Mouse (Mus musculus): ENCODE measurements around the gene Maea. TPM values are rescaled to one million over a fixed set of nuclear protein-coding genes. Genes with fewer than 3 reads are reported as not detected.
"Not testable (repeated sequence)": the region's sequence is repeated elsewhere in the genome, so short reads cannot be mapped to it uniquely, and the experiment has no call there.

Maea gene
- polyA plus RNA-seq, 1 experiment from 2014 or later: 54.9 TPM

DNA sequence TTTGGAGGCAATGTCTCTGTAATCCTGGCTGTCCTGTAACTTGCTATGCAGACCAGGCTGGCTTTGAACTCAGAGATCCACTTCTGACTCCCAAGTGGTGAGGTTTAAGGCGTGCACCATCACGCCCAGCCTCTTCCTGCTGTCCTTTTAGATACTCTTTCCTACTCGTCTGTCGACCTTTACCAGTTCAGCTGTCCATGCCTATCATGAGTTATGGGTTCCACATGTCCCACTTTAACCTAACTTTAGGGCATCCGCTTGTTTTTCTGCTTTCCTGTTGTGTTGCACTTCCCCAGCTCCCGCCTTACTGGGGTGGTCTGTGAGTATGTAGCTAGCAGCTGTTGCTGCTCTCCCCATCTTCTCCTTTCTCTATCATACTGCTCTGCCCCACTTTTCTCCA, 5.9 kb downstream of the Maea start:
- no peaks in the 10 kb centered on the region for H3K27me3 ChIP-seq
- no peak overlapping the region for H3K4me3 ChIP-seq (replicated peaks)
- H3K9ac ChIP-seq: no peak overlapping the region
- WGBS (ENCODE audit: insufficient replicate concordance): 69% methylated on average over 6 of the region's 6 CpGs
- peaks cover 80% of the 10 kb centered on the region for H3K4me1 ChIP-seq (replicated peaks)
- peaks cover 9% of the 10 kb centered on the region; the same call in 1 of the 2 replicates for H3K36me3 ChIP-seq
- H3K4me2 ChIP-seq: no peak overlapping the region
- no peak for DNase-seq
- ATAC-seq (ENCODE audit: low read depth): no peak
- H3K27ac ChIP-seq: no peak overlapping the region
- no peaks in the 10 kb centered on the region for H3K9me3 ChIP-seq (replicated peaks)

DNA sequence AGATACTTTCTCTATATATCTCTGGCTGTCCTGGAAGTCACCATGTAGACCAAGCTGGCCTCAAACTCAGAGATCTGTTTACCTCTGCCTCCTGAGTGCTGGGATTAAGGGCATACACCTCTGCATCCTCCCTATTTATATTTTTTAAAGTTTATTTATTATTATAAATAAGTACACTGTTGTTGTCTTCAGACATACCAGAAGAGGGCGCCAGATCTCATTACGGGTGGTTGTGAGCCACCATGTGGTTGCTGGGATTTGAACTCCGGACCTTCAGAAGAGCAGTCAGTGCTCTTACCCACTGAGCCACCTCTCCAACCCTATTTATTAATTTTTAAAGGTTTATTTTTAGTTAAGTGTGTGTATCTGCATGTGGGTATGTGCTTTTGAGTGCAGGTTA, 6.9 kb downstream of the Maea start:
- H3K9ac ChIP-seq; ATAC-seq (ENCODE audit: low read depth); H3K4me2 ChIP-seq; H3K9me3 ChIP-seq (replicated peaks); H3K4me3 ChIP-seq (replicated peaks); H3K27ac ChIP-seq; H3K27me3 ChIP-seq; DNase-seq; H3K36me3 ChIP-seq: not testable (repeated sequence)
- peaks cover 77% of the 10 kb centered on the region for H3K4me1 ChIP-seq (replicated peaks)
- 58% methylated on average over 3 of the region's 3 CpGs for WGBS (ENCODE audit: insufficient replicate concordance)

DNA sequence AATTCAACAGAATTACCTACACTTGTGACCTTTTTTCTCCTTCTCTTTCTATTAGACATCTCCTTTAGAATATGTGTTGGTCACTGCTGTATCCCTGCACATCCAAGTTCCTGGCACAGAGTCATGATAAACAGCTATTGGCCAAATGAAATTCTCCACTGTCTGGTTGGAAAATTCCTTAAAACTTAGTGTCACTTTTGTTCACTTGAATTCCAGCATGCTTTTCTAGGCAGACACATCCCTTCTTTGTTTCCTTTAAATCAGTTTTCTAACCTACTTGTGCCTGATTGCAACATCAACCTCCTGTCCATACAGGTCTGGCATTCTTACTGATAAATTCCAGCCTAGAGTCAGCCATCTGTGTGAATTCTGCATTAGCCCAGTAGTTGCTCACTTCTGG, 7.5 kb downstream of the Maea start:
- Histone ChIP-seq H3K4me3 (replicated peaks) (no peak overlapping the region), H3K4me1 (replicated peaks) (peaks cover 77% of the 10 kb centered on the region), H3K4me2 (no peak overlapping the region), H3K27me3 (no peaks in the 10 kb centered on the region), H3K27ac (no peak overlapping the region), H3K36me3 (peaks cover 9% of the 10 kb centered on the region; the same call in 1 of the 2 replicates), H3K9ac (no peak overlapping the region), H3K9me3 (replicated peaks) (no peaks in the 10 kb centered on the region)
- DNase-seq (no peak), ATAC-seq (ENCODE audit: low read depth) (no peak)

DNA sequence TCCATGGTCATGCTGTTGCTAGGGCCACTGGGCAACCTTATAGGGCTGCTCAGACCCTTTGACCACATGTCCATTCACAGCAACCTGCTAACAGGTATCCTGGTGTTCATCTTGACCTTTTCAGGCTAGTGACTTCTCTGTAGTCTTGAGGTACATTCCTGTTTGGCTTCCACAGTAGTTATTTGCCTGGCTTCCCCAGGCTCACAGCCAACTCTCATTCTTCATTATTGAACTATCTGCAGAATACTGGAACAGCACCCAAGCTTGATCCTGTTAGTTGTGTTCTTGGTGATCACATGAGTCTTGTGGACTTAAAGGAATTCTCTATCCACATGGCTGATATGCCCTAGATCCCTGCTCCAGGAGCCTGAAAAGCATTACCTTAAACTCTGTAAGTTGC, 8.3 kb downstream of the Maea start:
- H3K27me3 ChIP-seq: no peaks in the 10 kb centered on the region
- H3K9me3 ChIP-seq (replicated peaks): no peaks in the 10 kb centered on the region
- H3K9ac ChIP-seq: no peak overlapping the region
- peaks cover 71% of the 10 kb centered on the region for H3K4me1 ChIP-seq (replicated peaks)
- peak overlapping the region; percentile 47; the same call in 1 of the 2 replicates for H3K27ac ChIP-seq
- DNase-seq: no peak
- no peak overlapping the region for H3K4me3 ChIP-seq (replicated peaks)
- H3K36me3 ChIP-seq: peaks cover 9% of the 10 kb centered on the region; the same call in 1 of the 2 replicates
- ATAC-seq (ENCODE audit: low read depth): no peak
- H3K4me2 ChIP-seq: peak overlapping the region; percentile 6; the same call in 1 of the 2 replicates

DNA sequence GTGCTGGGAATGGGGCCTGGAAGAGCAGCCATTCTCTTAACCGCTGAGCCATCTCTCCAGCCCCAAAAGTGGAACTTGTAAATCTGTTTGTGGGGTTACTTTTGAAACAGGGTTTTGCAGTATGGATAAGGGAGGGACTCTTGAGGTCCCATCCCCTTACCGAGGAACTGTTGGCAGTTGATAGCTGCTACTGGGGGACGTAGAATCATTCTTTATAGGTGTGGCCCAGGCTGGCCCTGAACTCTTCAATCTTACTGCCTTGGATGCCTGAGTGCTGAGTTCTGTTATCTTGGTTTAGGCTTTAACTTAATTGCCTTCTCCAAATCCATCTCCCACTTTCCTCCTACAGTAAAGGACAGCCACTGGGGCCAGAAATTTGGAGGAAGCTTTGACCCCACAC, 8.8 kb downstream of the Maea start:
- H3K4me1 ChIP-seq (replicated peaks): peaks cover 71% of the 10 kb centered on the region
- peaks cover 5% of the 10 kb centered on the region; the same call in 1 of the 2 replicates for H3K36me3 ChIP-seq
- WGBS (ENCODE audit: insufficient replicate concordance): 29% methylated on average over 3 of the region's 3 CpGs
- H3K27me3 ChIP-seq: no peaks in the 10 kb centered on the region
- H3K4me3 ChIP-seq (replicated peaks): no peak overlapping the region
- DNase-seq (peak; percentile 26), ATAC-seq (ENCODE audit: low read depth) (peak; percentile 97)
- no peaks in the 10 kb centered on the region for H3K9me3 ChIP-seq (replicated peaks)
- H3K27ac ChIP-seq: peak overlapping the region; percentile 5; the same call in 1 of the 2 replicates
- H3K9ac ChIP-seq: no peak overlapping the region
- H3K4me2 ChIP-seq: peak overlapping the region; percentile 6; the same call in 1 of the 2 replicates

DNA sequence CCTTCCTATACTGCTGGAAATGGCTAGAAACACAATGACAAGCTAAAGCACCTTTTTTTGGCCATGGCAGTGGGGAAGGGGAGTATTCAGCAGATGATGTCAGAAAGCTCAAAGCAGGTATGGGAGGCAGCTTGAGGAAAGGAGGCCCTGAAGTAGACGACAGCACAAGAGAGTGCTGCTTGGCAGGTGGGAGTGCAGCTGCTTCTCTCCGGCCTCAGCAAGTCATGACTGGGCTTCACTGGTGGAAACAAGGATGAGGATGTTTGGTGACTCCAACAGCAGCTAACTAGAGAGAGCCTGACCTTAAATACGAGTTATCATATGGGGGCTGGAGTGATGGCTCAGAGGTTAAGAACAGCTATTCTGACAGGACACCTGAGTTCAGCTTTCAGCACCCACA, 12.3 kb downstream of the Maea start:
- Histone ChIP-seq H3K9ac (peak overlapping the region; percentile 7; the same call in 1 of the 2 replicates), H3K4me3 (replicated peaks) (no peak overlapping the region), H3K9me3 (replicated peaks) (no peaks in the 10 kb centered on the region), H3K27me3 (no peaks in the 10 kb centered on the region), H3K36me3 (no peaks in the 10 kb centered on the region), H3K4me1 (replicated peaks) (peaks cover 63% of the 10 kb centered on the region), H3K27ac (no peak overlapping the region), H3K4me2 (no peak overlapping the region)
- WGBS (ENCODE audit: insufficient replicate concordance): 58% methylated on average over 3 of the region's 3 CpGs
- DNase-seq (no peak), ATAC-seq (ENCODE audit: low read depth) (no peak)

DNA sequence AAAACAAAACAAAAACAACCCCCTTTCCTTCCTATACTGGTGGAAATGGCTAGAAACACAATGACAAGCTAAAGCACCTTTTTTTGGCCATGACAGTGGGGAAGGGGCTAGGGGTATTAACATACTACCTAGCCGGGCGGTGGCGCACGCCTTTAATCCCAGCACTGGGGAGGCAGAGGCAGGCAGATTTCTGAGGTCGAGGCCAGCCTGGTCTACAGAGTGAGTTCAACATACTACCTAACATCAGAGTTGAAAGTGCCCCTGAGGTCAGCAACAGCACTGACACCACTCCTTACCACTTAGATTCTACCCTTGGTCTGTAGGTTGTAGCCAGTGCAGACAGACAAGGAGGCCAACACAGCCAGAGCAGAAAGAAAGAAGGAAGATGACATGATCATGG, 13.9 kb downstream of the Maea start:
- H3K27me3 ChIP-seq: no peaks in the 10 kb centered on the region
- no peaks in the 10 kb centered on the region for H3K9me3 ChIP-seq (replicated peaks)
- WGBS (ENCODE audit: insufficient replicate concordance): 81% methylated on average over 5 of the region's 5 CpGs
- DNase-seq (no peak), ATAC-seq (ENCODE audit: low read depth) (no peak)
- H3K4me3 ChIP-seq (replicated peaks): no peak overlapping the region
- H3K4me2 ChIP-seq: no peak overlapping the region
- no peak overlapping the region for H3K9ac ChIP-seq
- no peak overlapping the region for H3K27ac ChIP-seq
- peaks cover 57% of the 10 kb centered on the region for H3K4me1 ChIP-seq (replicated peaks)
- no peaks in the 10 kb centered on the region for H3K36me3 ChIP-seq

DNA sequence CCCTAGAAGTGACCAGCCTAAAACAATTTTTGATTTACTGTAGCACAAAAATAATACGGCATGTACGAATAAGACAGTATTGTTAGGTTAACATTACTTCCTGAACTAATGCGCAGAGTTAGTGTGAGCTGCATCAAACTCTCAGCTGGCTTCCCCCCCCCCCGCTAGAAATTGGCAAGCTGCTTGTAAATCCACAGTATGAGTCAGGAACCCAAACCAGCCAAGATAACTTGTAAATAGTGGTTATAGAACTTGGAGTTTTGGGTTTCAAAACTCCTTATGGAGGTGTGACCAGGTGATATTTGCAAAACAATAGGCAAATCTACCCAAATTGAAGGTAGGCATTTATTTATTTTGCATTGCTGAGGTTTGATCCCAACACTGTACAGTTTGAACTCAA, 14.4 kb downstream of the Maea start:
- ATAC-seq (ENCODE audit: low read depth) (no peak), DNase-seq (no peak)
- Histone ChIP-seq H3K27me3 (no peaks in the 10 kb centered on the region), H3K4me2 (no peak overlapping the region), H3K9ac (no peak overlapping the region), H3K4me1 (replicated peaks) (peaks cover 52% of the 10 kb centered on the region), H3K36me3 (no peaks in the 10 kb centered on the region), H3K27ac (no peak overlapping the region), H3K9me3 (replicated peaks) (no peaks in the 10 kb centered on the region), H3K4me3 (replicated peaks) (no peak overlapping the region)
- 94% methylated on average over 3 of the region's 4 CpGs for WGBS (ENCODE audit: insufficient replicate concordance)

DNA sequence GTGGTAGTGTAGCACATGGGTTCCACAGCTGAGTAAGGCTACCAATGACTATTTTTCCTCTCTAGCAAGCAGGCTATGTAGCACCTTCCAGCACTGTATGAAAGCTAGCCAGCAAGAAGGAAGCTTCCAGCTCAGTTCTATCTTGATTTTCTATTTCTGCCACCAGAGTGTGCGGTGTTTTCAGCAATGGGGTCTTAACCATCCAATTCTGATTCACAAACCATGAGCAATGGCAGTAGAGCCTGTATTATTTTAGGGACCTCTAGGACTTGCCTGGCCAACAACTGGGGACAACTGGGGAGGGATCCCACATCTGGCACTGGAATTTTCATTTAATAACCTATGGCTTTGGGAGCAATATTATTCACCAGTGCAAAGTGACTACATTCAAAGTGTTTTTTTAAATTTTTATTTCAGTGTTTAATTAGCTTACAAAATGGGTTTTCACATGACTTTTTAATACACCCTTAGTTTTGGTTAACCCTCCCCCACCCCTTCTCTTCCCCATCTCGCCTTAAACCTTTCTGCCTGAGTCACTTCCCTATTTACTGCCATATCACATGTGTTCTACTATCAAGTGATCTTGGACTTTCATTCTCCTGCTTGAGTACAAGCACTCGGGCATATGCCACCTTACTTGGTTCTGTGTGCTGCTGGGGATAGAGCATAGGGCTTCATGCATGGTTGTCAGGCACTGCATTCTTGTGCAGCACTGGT, 16.4 kb downstream of the Maea start:
- DNase-seq (no peak), ATAC-seq (ENCODE audit: low read depth) (no peak)
- H3K4me2 ChIP-seq: no peak overlapping the region
- peaks cover 41% of the 10 kb centered on the region for H3K4me1 ChIP-seq (replicated peaks)
- no peaks in the 10 kb centered on the region for H3K27me3 ChIP-seq
- no peak overlapping the region for H3K9ac ChIP-seq
- no peak overlapping the region for H3K4me3 ChIP-seq (replicated peaks)
- 43% methylated on average over 3 of the region's 3 CpGs for WGBS (ENCODE audit: insufficient replicate concordance)
- H3K36me3 ChIP-seq: no peaks in the 10 kb centered on the region
- peak overlapping the region; percentile 14; the same call in 1 of the 2 replicates for H3K27ac ChIP-seq
- H3K9me3 ChIP-seq (replicated peaks): no peaks in the 10 kb centered on the region

DNA sequence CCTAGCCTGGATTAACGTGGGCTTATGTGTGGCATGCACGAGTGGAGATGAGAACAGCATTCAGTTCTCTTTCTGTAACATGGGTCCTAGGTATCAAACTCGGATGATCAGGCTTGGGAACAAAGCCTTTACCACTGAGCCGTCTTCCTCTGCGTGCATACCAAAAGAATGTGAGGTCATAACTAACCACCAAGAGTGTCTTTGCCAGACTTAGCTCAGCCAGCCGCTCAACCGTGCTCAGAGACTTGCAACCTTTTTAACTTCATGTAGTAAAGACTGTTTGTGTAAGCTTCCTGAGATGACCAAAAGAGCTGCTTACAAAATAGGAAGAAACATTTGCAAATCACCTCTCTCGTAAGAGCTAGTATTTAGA, 16.9 kb downstream of the Maea start:
- Histone ChIP-seq H3K4me1 (replicated peaks) (peaks cover 43% of the 10 kb centered on the region), H3K36me3 (no peaks in the 10 kb centered on the region), H3K9ac (no peak overlapping the region), H3K4me2 (no peak overlapping the region), H3K27me3 (no peaks in the 10 kb centered on the region), H3K27ac (no peak overlapping the region; the same call in 1 of the 2 replicates), H3K9me3 (replicated peaks) (no peaks in the 10 kb centered on the region), H3K4me3 (replicated peaks) (no peak overlapping the region)
- WGBS (ENCODE audit: insufficient replicate concordance): 63% methylated on average over 8 of the region's 8 CpGs
- DNase-seq (no peak), ATAC-seq (ENCODE audit: low read depth) (no peak)

DNA sequence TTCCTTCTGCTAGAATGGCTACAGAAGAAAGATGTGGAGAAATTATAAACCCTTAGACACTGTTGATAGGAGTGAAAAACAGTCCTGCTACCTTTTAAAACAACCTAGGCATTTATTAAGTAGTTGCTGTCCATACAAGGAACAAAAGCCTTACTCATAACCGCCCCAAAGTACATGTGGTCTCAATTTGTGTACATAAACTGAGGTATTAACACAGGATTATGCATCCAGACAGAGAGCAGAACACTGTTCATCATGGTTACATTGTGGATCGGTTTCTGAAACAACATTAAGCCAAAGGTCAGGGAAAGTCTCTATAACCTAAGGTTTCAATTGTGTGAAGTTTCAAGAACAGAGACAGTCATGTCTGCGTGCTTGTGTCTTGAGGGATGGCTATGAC, 17.7 kb downstream of the Maea start:
- Histone ChIP-seq H3K27ac (no peak overlapping the region), H3K36me3 (no peaks in the 10 kb centered on the region), H3K4me1 (replicated peaks) (peaks cover 45% of the 10 kb centered on the region), H3K4me2 (no peak overlapping the region), H3K4me3 (replicated peaks) (no peak overlapping the region), H3K9ac (no peak overlapping the region), H3K27me3 (no peaks in the 10 kb centered on the region), H3K9me3 (replicated peaks) (no peaks in the 10 kb centered on the region)
- DNase-seq (no peak), ATAC-seq (ENCODE audit: low read depth) (no peak)
- WGBS (ENCODE audit: insufficient replicate concordance): 76% methylated on average over 3 of the region's 3 CpGs

DNA sequence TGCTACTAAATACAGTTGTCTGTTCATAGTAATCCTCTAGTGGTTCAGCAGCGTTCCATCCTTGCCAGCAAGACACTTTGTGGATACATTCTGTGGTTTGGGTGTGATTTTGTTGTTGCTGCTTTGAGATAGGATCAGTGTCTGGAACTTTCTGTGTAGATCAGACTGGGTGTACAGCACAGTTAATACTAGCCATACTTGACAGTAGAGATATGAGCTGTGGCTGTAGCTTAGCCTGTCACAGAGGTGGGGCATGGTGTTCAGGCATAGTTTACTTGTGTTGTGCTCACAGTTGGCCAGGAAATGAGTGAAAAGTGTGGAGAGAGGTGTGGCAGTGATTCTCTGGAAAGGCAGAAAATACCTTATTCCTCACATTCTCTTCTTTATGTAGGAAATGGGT, 22.2 kb downstream of the Maea start:
- Histone ChIP-seq H3K27ac (no peak overlapping the region), H3K9ac (no peak overlapping the region), H3K27me3 (no peaks in the 10 kb centered on the region), H3K4me2 (no peak overlapping the region), H3K9me3 (replicated peaks) (no peaks in the 10 kb centered on the region), H3K4me3 (replicated peaks) (no peak overlapping the region), H3K4me1 (replicated peaks) (peaks cover 34% of the 10 kb centered on the region), H3K36me3 (peaks cover 39% of the 10 kb centered on the region)
- no peak for DNase-seq
- ATAC-seq (ENCODE audit: low read depth): peak; percentile 61
- 69% methylated on average over 1 of the region's 1 CpGs for WGBS (ENCODE audit: insufficient replicate concordance)
